Mouse (Mus musculus): ENCODE data around the gene Tpm3. TPM values are rescaled to one million over a fixed set of nuclear protein-coding genes. Genes with fewer than 3 reads are reported as not detected.
A peak's percentile ranks its signal among the peaks of the same experiment; 100 is the strongest.

Gene Tpm3
- polyA plus RNA-seq, 1 experiment from 2014 or later = 162 TPM

GRCm38 (mm10) chr3:90064383-90064782 lies 8.1 kb upstream of the Tpm3 start:
- Histone ChIP-seq H3K27me3 (ENCODE audit: control insufficient read depth, insufficient read depth, low read depth, low read length) (no peaks in the 10 kb centered on the region), H3K9ac (ENCODE audit: low read depth, low read length) (no peak overlapping the region), H3K9me3 (replicated peaks; ENCODE audit: control insufficient read depth, low read length) (no peaks in the 10 kb centered on the region), H3K4me2 (ENCODE audit: low read depth, low read length) (no peak overlapping the region), H3K4me1 (ENCODE audit: control insufficient read depth, low read depth, low read length) (no peaks in the 10 kb centered on the region), H3K27ac (ENCODE audit: low read length) (no peak overlapping the region), H3K4me3 (ENCODE audit: low read depth, low read length) (no peak overlapping the region), H3K36me3 (ENCODE audit: control insufficient read depth, insufficient read depth) (peaks cover 9% of the 10 kb centered on the region)
- no peak for ATAC-seq (ENCODE audit: low read depth)
- whole genome bisulfite sequencing (ENCODE audit: insufficient replicate concordance) = 68% methylated on average over 3 of the region's 3 CpGs

- Histone ChIP-seq H3K4me3 (ENCODE audit: low read depth, low read length) (no peak overlapping the region), H3K9me3 (replicated peaks; ENCODE audit: control insufficient read depth, low read length) (no peaks in the 10 kb centered on the region), H3K4me1 (ENCODE audit: control insufficient read depth, low read depth, low read length) (no peaks in the 10 kb centered on the region), H3K27me3 (ENCODE audit: control insufficient read depth, insufficient read depth, low read depth, low read length) (no peaks in the 10 kb centered on the region), H3K9ac (ENCODE audit: low read depth, low read length) (no peak overlapping the region), H3K4me2 (ENCODE audit: low read depth, low read length) (no peak overlapping the region), H3K27ac (ENCODE audit: low read length) (no peak overlapping the region), H3K36me3 (ENCODE audit: control insufficient read depth, insufficient read depth) (peaks cover 8% of the 10 kb centered on the region; the same call in 1 of the 2 replicates)
- ATAC-seq (ENCODE audit: low read depth) = no peak
- WGBS (ENCODE audit: insufficient replicate concordance) = 34% methylated on average over 3 of the region's 3 CpGs
Observed at GRCm38 (mm10) chr3:90065553-90065952, 6.9 kb upstream of the Tpm3 start.

GRCm38 (mm10) chr3:90067851-90068250 lies 4.6 kb upstream of the Tpm3 start:
- Histone ChIP-seq H3K4me3 (ENCODE audit: low read depth, low read length) (no peak overlapping the region), H3K4me1 (ENCODE audit: control insufficient read depth, low read depth, low read length) (no peaks in the 10 kb centered on the region), H3K9ac (ENCODE audit: low read depth, low read length) (no peak overlapping the region), H3K4me2 (ENCODE audit: low read depth, low read length) (no peak overlapping the region), H3K9me3 (replicated peaks; ENCODE audit: control insufficient read depth, low read length) (no peaks in the 10 kb centered on the region), H3K27me3 (ENCODE audit: control insufficient read depth, insufficient read depth, low read depth, low read length) (no peaks in the 10 kb centered on the region), H3K27ac (ENCODE audit: low read length) (no peak overlapping the region), H3K36me3 (ENCODE audit: control insufficient read depth, insufficient read depth) (peaks cover 3% of the 10 kb centered on the region; the same call in 1 of the 2 replicates)
- no peak for ATAC-seq (ENCODE audit: low read depth)
- 72% methylated on average over 4 of the region's 4 CpGs for WGBS (ENCODE audit: insufficient replicate concordance)

GRCm38 (mm10) chr3:90069688-90070087 lies 2.8 kb upstream of the Tpm3 start:
- 45% methylated on average over 7 of the region's 7 CpGs for WGBS (ENCODE audit: insufficient replicate concordance)
- ATAC-seq (ENCODE audit: low read depth) = no peak
- H3K9me3 ChIP-seq (replicated peaks; ENCODE audit: control insufficient read depth, low read length) = no peaks in the 10 kb centered on the region

GRCm38 (mm10) chr3:90076921-90077716 lies 4.7 kb downstream of the Tpm3 start:
- Histone ChIP-seq H3K4me2 (ENCODE audit: low read depth, low read length) (no peak overlapping the region), H3K27ac (ENCODE audit: low read length) (no peak overlapping the region), H3K36me3 (ENCODE audit: control insufficient read depth, insufficient read depth) (no peaks in the 10 kb centered on the region), H3K9me3 (replicated peaks; ENCODE audit: control insufficient read depth, low read length) (no peaks in the 10 kb centered on the region), H3K4me3 (ENCODE audit: low read depth, low read length) (no peak overlapping the region), H3K4me1 (ENCODE audit: control insufficient read depth, low read depth, low read length) (peaks cover 23% of the 10 kb centered on the region), H3K9ac (ENCODE audit: low read depth, low read length) (no peak overlapping the region), H3K27me3 (ENCODE audit: control insufficient read depth, insufficient read depth, low read depth, low read length) (no peaks in the 10 kb centered on the region)
- WGBS (ENCODE audit: insufficient replicate concordance) = 24% methylated on average over 5 of the region's 5 CpGs
- ATAC-seq (ENCODE audit: low read depth) = no peak

More at GRCm38 (mm10) chr3:90069688-90070087, 2.8 kb upstream of the Tpm3 start:
- H3K27me3 ChIP-seq (ENCODE audit: control insufficient read depth, insufficient read depth, low read depth, low read length) = no peaks in the 10 kb centered on the region
- H3K4me1 ChIP-seq (ENCODE audit: control insufficient read depth, low read depth, low read length) = no peaks in the 10 kb centered on the region
- H3K27ac ChIP-seq (ENCODE audit: low read length) = no peak overlapping the region
- H3K9ac ChIP-seq (ENCODE audit: low read depth, low read length) = no peak overlapping the region
- no peak overlapping the region for H3K4me3 ChIP-seq (ENCODE audit: low read depth, low read length)
- H3K4me2 ChIP-seq (ENCODE audit: low read depth, low read length) = no peak overlapping the region
- H3K36me3 ChIP-seq (ENCODE audit: control insufficient read depth, insufficient read depth) = no peaks in the 10 kb centered on the region

GRCm38 (mm10) chr3:90078224-90078623 lies 5.8 kb downstream of the Tpm3 start:
- Histone ChIP-seq H3K36me3 (ENCODE audit: control insufficient read depth, insufficient read depth) (no peaks in the 10 kb centered on the region), H3K4me1 (ENCODE audit: control insufficient read depth, low read depth, low read length) (peaks cover 34% of the 10 kb centered on the region), H3K4me3 (ENCODE audit: low read depth, low read length) (no peak overlapping the region), H3K9ac (ENCODE audit: low read depth, low read length) (no peak overlapping the region), H3K9me3 (replicated peaks; ENCODE audit: control insufficient read depth, low read length) (no peaks in the 10 kb centered on the region), H3K4me2 (ENCODE audit: low read depth, low read length) (no peak overlapping the region), H3K27me3 (ENCODE audit: control insufficient read depth, insufficient read depth, low read depth, low read length) (no peaks in the 10 kb centered on the region), H3K27ac (ENCODE audit: low read length) (no peak overlapping the region)
- WGBS (ENCODE audit: insufficient replicate concordance) = 44% methylated on average over 5 of the region's 5 CpGs
- ATAC-seq (ENCODE audit: low read depth) = no peak

- Histone ChIP-seq H3K36me3 (ENCODE audit: control insufficient read depth, insufficient read depth) (no peaks in the 10 kb centered on the region), H3K9ac (ENCODE audit: low read depth, low read length) (peak overlapping the region; percentile 83), H3K4me3 (ENCODE audit: low read depth, low read length) (peak overlapping the region; percentile 85), H3K4me1 (ENCODE audit: control insufficient read depth, low read depth, low read length) (peaks cover 44% of the 10 kb centered on the region), H3K27ac (ENCODE audit: low read length) (peak overlapping the region; percentile 97), H3K9me3 (replicated peaks; ENCODE audit: control insufficient read depth, low read length) (no peaks in the 10 kb centered on the region), H3K4me2 (ENCODE audit: low read depth, low read length) (peak overlapping the region; percentile 90), H3K27me3 (ENCODE audit: control insufficient read depth, insufficient read depth, low read depth, low read length) (no peaks in the 10 kb centered on the region)
- peak; percentile 95 for ATAC-seq (ENCODE audit: low read depth)
- 0% methylated on average over 33 of the region's 33 CpGs for WGBS (ENCODE audit: insufficient replicate concordance)
Observed at GRCm38 (mm10) chr3:90079133-90079762, 6.8 kb downstream of the Tpm3 start.

- H3K4me2 ChIP-seq (ENCODE audit: low read depth, low read length) = peak overlapping the region; percentile 90
- H3K36me3 ChIP-seq (ENCODE audit: control insufficient read depth, insufficient read depth) = no peaks in the 10 kb centered on the region
- peak overlapping the region; percentile 85 for H3K4me3 ChIP-seq (ENCODE audit: low read depth, low read length)
- H3K4me1 ChIP-seq (ENCODE audit: control insufficient read depth, low read depth, low read length) = peaks cover 51% of the 10 kb centered on the region
- ATAC-seq (ENCODE audit: low read depth) = peak; percentile 55
- peak overlapping the region; percentile 97 for H3K27ac ChIP-seq (ENCODE audit: low read length)
- no peaks in the 10 kb centered on the region for H3K27me3 ChIP-seq (ENCODE audit: control insufficient read depth, insufficient read depth, low read depth, low read length)
- H3K9ac ChIP-seq (ENCODE audit: low read depth, low read length) = peak overlapping the region; percentile 83
- under 1% methylated on average over 53 of the region's 53 CpGs for WGBS (ENCODE audit: insufficient replicate concordance)
- no peaks in the 10 kb centered on the region for H3K9me3 ChIP-seq (replicated peaks; ENCODE audit: control insufficient read depth, low read length)
Observed at GRCm38 (mm10) chr3:90079763-90080497, 7.5 kb downstream of the Tpm3 start.
